Mouse (Mus musculus) midbrain, embryonic 16.5 days (tissue): Measurements from ENCODE around the gene Olfr372. TPM values are rescaled to one million over a fixed set of nuclear protein-coding genes. Genes with fewer than 3 reads are reported as not detected.
"Not testable (repeated sequence)": the region's sequence is repeated elsewhere in the genome, so short reads cannot be mapped to it uniquely, and the experiment has no call there.

Source experiments
- ATAC-seq: fragments of 200-750 bp; cut with Nextera tagmentation; 2 replicates; pipeline ENCODE4 v1.8.0; 2017; ENCODE audit warnings: moderate TSS enrichment
- H3K27ac ChIP-seq: fragments of 300-500 bp; sonication (generic); 2 replicates; pipeline ENCODE4 v1.5.1; 2014; ENCODE audit warnings: mild to moderate bottlenecking, low read length, mixed read lengths
- H3K27me3 ChIP-seq: fragments of 300-500 bp; sonication (generic); 2 replicates; pipeline ENCODE4 v1.6.1; 2014; ENCODE audit warnings: low read depth, low read length, mixed read lengths; ENCODE audit not compliant: control insufficient read depth, insufficient read depth
- H3K36me3 ChIP-seq: fragments of 300-500 bp; sonication (generic); 2 replicates; pipeline ENCODE4 v1.6.1; 2014; ENCODE audit warnings: mild to moderate bottlenecking, low read length, moderate library complexity, mixed read lengths; ENCODE audit not compliant: control insufficient read depth, insufficient read depth
- H3K4me1 ChIP-seq: fragments of 300-500 bp; sonication (generic); 2 replicates; pipeline ENCODE4 v1.6.1; 2014; ENCODE audit warnings: mild to moderate bottlenecking, low read length, mixed read lengths; ENCODE audit not compliant: control insufficient read depth, insufficient read depth
- H3K4me2 ChIP-seq: fragments of 300-500 bp; sonication (generic); 2 replicates; pipeline ENCODE4 v1.6.1; 2014; ENCODE audit warnings: mild to moderate bottlenecking, low read length, mixed read lengths
- H3K4me3 ChIP-seq: fragments of 300-500 bp; sonication (generic); 2 replicates; pipeline ENCODE4 v1.5.1; 2014; ENCODE audit warnings: low read depth, mild to moderate bottlenecking, low read length, moderate library complexity, mixed read lengths
- H3K9ac ChIP-seq: fragments of 300-500 bp; sonication (generic); 2 replicates; pipeline ENCODE4 v1.6.1; 2014; ENCODE audit warnings: low read depth, low read length, mixed read lengths
- H3K9me3 ChIP-seq: fragments of 300-500 bp; sonication (generic); replicated peaks from 2 replicates; pipeline ENCODE4 v1.6.1; 2014; ENCODE audit warnings: mild to moderate bottlenecking, low read length, mixed read lengths; ENCODE audit not compliant: control insufficient read depth, poor library complexity, severe bottlenecking
- WGBS: fragments of 180-500 bp; shearing (Covaris S2); extraction: QIAGEN DNeasy Blood & Tissue Kit; methylation state at CpG from one replicate; pipeline ENCODE4 v1.1.7; 2014; 5-methylcytosine and 5-hydroxymethylcytosine counted together
- polyA plus RNA-seq: library from polyadenylated mRNA; unstranded; fragments of >200 nt; fragmentation: Nextera tagmentation; extraction: Ambion mirVana; gene quantifications from 2 replicates; pipeline ENCODE4 v1.2.1, GENCODE M21; 2015

Gene Olfr372
- polyA plus RNA-seq, 1 experiment from 2014 or later, result not detected

GRCm38 (mm10) chr8:72017339-72017738 is 23.7 kb upstream of the Olfr372 start:
- not testable (repeated sequence) for H3K4me3 ChIP-seq, H3K27me3 ChIP-seq, H3K9me3 ChIP-seq, ATAC-seq, H3K4me2 ChIP-seq, H3K9ac ChIP-seq, H3K36me3 ChIP-seq, H3K4me1 ChIP-seq, H3K27ac ChIP-seq
- 71% methylated on average over 2 of the region's 2 CpGs for WGBS

GRCm38 (mm10) chr8:72018141-72018540 is 22.9 kb upstream of the Olfr372 start:
- no peaks in the 10 kb centered on the region for H3K9me3 ChIP-seq
- 80% methylated on average over 2 of the region's 2 CpGs for WGBS
- no peak overlapping the region for H3K9ac ChIP-seq
- no peaks in the 10 kb centered on the region for H3K27me3 ChIP-seq
- H3K36me3 ChIP-seq, result no peaks in the 10 kb centered on the region
- H3K4me1 ChIP-seq, result no peaks in the 10 kb centered on the region
- no peak for ATAC-seq
- no peak overlapping the region for H3K4me2 ChIP-seq
- H3K4me3 ChIP-seq, result no peak overlapping the region
- H3K27ac ChIP-seq, result no peak overlapping the region

- H3K36me3 ChIP-seq, H3K4me2 ChIP-seq, H3K9me3 ChIP-seq, ATAC-seq, H3K4me1 ChIP-seq, H3K27me3 ChIP-seq, H3K9ac ChIP-seq, H3K27ac ChIP-seq, H3K4me3 ChIP-seq: not testable (repeated sequence)
- 73% methylated on average over 1 of the region's 1 CpGs for WGBS
Measured at GRCm38 (mm10) chr8:72019022-72019421, 22.0 kb upstream of the Olfr372 start.

- ATAC-seq, result no peak
- 42% methylated on average over 2 of the region's 2 CpGs for WGBS
- no peak overlapping the region for H3K4me2 ChIP-seq
Measured at GRCm38 (mm10) chr8:72019816-72020215, 21.2 kb upstream of the Olfr372 start.

GRCm38 (mm10) chr8:72024886-72025285 is 16.1 kb upstream of the Olfr372 start:
- H3K9me3 ChIP-seq, H3K27me3 ChIP-seq, H3K4me1 ChIP-seq, H3K4me3 ChIP-seq, H3K36me3 ChIP-seq, H3K9ac ChIP-seq, H3K27ac ChIP-seq, ATAC-seq, H3K4me2 ChIP-seq: not testable (repeated sequence)
- WGBS, result 14% methylated on average over 4 of the region's 9 CpGs

More at GRCm38 (mm10) chr8:72019816-72020215, 21.2 kb upstream of the Olfr372 start:
- Histone ChIP-seq H3K27ac (no peak overlapping the region), H3K27me3 (no peaks in the 10 kb centered on the region), H3K36me3 (no peaks in the 10 kb centered on the region), H3K9ac (no peak overlapping the region), H3K4me1 (no peaks in the 10 kb centered on the region), H3K4me3 (no peak overlapping the region), H3K9me3 (no peaks in the 10 kb centered on the region)

- not testable (repeated sequence) for H3K9me3 ChIP-seq, H3K27me3 ChIP-seq, H3K4me2 ChIP-seq, H3K36me3 ChIP-seq, ATAC-seq, H3K4me1 ChIP-seq, H3K9ac ChIP-seq, H3K4me3 ChIP-seq, H3K27ac ChIP-seq
- 40% methylated on average over 4 of the region's 4 CpGs for WGBS
Measured at GRCm38 (mm10) chr8:72032926-72033325, 8.1 kb upstream of the Olfr372 start.

- no peak overlapping the region for H3K9ac ChIP-seq
- no peak overlapping the region for H3K27ac ChIP-seq
- H3K36me3 ChIP-seq, result no peaks in the 10 kb centered on the region
- H3K4me3 ChIP-seq, result no peak overlapping the region
- no peak overlapping the region for H3K4me2 ChIP-seq
- H3K27me3 ChIP-seq, result no peaks in the 10 kb centered on the region
- no peaks in the 10 kb centered on the region for H3K4me1 ChIP-seq
- no peak for ATAC-seq
- WGBS, result 86% methylated on average over 1 of the region's 1 CpGs
- H3K9me3 ChIP-seq, result no peaks in the 10 kb centered on the region
Measured at GRCm38 (mm10) chr8:72042493-72042892, 1.5 kb downstream of the Olfr372 start.

GRCm38 (mm10) chr8:72054633-72055032 is 13.6 kb downstream of the Olfr372 start:
- ATAC-seq, H3K36me3 ChIP-seq, H3K4me1 ChIP-seq, H3K4me3 ChIP-seq, H3K4me2 ChIP-seq, H3K9ac ChIP-seq, H3K9me3 ChIP-seq, H3K27ac ChIP-seq, H3K27me3 ChIP-seq: not testable (repeated sequence)

GRCm38 (mm10) chr8:72057643-72058042 is 16.6 kb downstream of the Olfr372 start:
- not testable (repeated sequence) for H3K4me1 ChIP-seq, H3K36me3 ChIP-seq, H3K27ac ChIP-seq, H3K9me3 ChIP-seq, ATAC-seq, H3K4me2 ChIP-seq, H3K9ac ChIP-seq, H3K27me3 ChIP-seq, H3K4me3 ChIP-seq
- WGBS, result 82% methylated on average over 3 of the region's 4 CpGs
